Mouse (Mus musculus) spleen, adult 12 weeks (tissue): ENCODE measurements around the gene Mtrr.

Source experiments
- DNase-seq: peaks from one replicate; pipeline ENCODE4 v3.0.0; 2022; ENCODE audit warnings: low spot score

The Mtrr gene

DNA sequence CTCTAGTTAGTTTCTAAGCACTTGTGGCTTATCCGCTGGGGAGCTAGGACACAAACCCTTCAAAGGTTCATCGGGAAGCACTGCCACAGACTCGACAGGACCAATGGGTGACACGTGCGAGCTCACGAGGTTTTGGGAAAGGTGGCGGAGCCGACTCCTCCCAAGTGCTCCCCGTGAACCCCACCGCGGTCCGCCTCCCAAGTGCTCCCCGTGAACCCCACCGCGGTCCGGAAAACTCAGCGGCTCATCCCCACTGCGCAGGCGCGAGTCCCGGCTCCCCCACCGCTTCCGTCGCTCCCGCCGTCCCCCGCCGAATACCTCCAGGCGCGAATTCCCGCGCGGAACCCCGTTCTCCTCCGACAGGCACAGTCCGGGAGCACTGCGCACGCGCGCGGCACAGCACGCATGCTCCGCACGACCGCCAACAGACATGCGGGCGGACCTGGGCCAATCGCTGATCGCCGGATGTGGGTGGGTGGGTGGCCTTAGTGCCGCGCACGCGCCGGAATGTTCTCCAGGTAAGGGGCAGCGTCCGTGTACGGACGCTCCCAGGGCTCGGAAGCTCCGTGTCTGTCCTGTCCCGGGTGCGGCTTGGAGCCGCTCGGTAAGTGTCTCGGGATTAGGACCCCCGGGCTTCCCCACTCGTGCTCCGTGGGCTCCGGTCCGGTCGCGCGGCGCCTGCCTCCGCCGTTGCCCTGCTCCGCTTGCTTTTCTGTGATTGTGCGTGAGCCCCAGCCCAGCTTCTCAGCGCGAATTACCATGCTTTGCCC is at the start of gene Mtrr, which contains the start of gene Fastkd3:
TSS of gene Mtrr (minus strand) at position 403 of the 770 bp plus-strand sequence.
TSS of gene Fastkd3 (plus strand) at position 488 of the 770 bp plus-strand sequence.
- peak; percentile 84 for DNase-seq

DNA sequence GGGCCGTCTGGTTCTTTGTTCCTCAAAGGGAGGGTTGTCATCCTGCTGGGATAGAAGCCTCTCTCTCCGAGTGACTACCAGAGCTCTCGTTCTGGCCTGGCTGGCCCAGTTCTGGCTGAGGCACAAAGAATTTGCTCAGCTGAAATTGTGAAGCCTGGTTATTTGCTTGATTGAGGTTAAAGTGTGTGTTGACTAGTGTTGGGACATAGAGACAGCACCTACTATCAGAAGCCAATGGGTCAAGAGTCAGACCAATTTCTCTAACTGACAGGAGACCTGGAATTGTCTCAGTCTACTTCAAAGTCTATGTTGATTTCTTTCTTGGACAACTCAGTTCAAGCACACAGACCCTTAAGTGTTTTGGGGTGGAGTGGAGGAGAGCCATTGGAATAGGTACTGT is 45.1 kb upstream of the Mtrr start:
- DNase-seq, result no peak

DNA sequence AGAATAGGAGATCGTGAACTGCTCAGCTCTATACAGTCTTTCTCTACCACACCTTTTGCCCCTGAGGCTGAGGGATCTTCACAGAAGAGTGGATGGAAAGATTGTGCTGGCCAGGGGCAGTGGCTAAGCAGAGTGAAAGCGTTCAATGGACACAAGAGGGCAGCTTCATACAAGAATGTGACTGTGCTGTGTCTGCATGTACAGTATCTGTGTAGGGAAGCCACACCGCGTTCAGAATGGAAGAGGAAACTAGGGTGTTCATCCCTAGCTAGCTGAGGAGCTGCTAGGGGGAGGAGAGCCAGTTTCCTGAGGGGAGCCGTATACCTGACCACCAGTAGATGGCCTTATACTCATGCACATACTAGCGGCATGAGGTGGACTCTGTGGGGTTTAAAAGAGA is 40.8 kb upstream of the Mtrr start:
- DNase-seq, result no peak

DNA sequence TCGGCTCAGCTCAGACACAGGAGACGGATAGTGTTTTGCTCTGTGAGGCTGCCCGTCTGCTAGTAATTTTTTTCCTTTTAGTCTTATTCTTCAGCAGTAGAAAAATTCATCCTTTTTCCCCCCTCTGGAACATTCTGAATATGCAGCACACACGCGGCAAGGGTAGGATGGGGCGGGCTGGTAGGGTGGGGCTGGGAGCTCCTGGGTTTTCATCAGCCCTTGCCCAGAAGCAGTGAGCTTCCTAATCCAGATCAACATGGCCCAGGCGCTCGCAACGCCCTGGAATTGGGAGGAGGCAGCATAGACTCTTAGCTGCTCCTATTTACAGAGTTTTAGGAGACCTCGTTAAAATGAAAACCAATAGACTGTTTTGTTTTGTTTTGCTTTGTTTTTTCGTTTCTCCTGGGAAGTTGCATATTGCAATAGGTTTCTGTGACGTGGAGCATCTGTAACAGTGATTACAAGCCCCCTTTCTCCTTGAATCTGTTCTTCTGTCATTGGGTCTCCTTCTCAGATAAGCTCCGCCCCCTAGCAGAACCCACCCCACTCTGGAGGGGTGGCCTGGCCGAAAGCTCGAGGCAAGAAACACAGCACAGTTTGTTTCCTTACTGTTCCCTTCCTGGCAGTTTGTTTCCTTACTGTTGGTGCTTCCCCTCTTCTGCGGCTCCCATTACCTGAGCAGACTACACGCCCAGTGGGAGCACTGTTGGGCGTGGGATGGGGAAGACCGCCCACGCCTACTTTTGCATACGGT is 25.9 kb upstream of the Mtrr start:
- no peak for DNase-seq

DNA sequence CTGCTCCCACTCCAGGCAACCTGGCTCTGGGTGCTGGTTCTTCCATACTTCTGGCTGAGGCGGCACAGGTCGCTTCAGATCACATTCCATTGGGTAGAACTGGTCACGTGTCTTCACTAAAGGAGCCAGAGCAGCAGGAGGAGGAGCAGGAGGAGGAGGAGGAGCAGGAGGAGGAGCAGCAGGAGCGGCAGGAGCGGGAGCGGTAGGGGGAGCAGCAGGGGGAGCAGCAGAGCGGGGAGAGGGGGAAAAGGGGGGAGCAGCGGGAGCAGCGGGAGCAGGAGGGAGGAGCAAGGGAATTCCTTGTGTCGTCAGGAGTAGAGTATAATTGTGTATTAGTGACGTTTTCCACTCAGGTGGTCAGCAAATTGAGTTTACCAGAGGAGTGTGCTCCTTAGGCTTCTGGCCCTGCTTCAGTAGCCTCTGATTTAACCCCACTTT is 23.8 kb upstream of the Mtrr start:
- no peak for DNase-seq

DNA sequence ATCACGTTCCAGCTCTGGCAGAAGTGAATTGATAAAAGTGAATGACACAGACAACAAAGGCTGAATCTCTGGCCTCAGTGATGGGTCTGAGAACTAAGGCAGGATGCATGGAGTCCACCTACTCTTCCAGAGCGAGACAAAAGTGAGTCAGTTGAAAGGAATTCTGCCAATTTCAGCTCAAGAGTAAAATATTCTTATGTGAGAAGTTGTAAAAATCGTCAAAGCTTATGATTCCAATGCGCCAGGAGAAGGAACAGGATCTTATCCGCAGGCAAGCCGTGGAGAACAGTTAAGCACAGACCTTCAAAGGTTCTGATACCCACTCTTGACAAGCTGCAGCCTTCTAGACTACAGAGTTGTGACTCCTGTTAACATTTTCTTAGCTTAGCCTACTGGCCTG is 21.1 kb upstream of the Mtrr start:
- no peak for DNase-seq

DNA sequence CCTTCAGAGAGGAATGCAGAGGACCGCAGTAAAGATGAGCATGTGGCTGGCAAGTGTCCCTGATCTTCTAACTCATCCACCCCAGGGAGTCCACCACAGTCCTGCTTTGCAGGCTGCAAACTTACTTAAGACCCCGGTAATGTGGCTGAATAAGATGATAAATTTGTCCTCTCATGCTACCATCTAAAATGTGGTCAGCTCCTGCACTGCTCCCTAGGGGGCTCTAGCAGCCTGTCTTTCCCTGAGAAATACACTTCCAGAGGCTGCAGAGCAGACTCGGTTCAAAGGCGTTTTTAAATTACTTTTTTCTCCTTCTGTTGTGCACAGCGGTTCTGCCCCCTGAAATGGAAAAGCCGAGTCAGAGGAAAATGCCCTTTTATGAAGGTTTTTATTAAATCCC is 19.2 kb upstream of the Mtrr start:
- DNase-seq, result no peak

DNA sequence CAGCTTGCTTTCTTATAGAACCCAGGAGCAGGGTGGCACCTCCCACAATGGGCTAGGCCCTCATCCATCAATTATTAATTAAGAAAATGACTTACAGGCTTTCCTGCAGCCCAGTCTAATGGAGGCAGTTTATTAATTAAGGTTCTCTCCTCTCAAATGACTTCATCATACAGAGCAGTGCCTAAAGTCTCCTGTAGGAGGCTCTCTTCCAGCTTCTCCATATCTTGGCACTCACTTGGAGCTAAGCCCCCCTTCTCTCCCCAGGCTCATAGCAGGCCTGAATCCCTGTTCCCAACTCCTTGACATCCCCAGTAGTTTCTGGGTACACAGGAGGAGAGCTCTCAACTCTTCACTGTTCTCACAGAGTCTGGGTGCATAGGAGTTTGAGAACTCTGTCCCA is 17.0 kb upstream of the Mtrr start:
- DNase-seq, result no peak

DNA sequence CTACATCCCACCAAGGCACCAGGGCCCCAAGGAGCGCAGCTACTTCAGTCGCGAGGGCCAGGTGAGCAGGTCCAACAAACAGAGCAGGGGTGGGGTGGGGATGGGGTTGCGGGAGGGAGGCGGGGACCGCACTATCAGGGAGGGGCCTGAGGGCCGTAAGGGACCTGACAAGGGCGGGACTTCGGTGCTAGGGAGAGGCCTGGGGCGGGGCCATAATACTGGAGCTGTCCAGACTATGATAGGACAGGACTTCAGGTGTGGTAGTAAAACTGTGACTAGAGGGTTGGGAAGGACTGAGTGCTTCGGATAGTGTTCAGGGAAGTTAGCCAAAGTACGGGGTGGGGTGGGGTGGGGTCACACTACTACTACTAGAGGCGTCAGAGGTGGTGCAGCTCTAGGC is 15.7 kb upstream of the Mtrr start:
- DNase-seq, result peak; percentile 4

DNA sequence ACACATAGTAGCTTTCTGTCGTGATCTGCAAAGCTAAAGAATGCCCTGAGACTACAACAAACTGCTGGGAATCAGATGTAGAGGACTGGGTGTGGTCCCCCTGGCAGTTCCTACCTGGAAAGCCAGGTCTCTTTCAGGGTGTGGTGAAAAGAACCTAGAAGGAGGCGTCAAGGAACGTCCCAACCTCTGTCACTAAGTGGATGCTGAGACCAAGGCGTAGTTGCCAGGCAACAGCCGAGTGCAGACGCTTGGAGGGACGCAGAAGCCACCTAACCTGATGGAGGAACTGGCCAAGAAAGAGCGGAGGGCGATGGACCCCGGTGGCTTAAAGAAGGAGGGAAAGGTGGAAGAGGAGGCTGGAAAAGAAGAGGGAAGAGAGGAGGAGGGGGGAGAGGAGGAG is 15.2 kb upstream of the Mtrr start, which contains the start of gene 1700001L19Rik:
TSS of gene 1700001L19Rik (plus strand) at position 223 of the 400 bp plus-strand sequence.
- DNase-seq, result no peak

DNA sequence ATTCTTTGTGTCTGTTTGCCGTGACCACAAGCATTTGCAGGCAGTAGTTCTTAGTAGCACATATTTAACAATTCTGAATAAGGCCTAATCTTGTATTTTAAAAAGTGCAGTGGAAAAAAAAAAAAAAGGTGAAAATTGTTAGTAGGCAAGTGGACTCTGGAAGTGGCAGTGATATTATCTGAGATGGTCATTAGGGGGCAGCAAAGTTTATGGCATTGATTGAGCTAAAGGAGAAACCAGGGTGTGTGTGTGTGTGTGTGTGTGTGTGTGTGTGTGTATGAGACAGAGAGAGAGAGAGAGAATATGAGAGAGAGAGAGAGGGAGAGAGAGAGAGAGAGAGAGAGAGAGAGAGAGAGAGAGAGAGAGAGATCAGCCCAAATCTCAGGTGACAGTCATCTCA is 11.8 kb upstream of the Mtrr start:
- no peak for DNase-seq

DNA sequence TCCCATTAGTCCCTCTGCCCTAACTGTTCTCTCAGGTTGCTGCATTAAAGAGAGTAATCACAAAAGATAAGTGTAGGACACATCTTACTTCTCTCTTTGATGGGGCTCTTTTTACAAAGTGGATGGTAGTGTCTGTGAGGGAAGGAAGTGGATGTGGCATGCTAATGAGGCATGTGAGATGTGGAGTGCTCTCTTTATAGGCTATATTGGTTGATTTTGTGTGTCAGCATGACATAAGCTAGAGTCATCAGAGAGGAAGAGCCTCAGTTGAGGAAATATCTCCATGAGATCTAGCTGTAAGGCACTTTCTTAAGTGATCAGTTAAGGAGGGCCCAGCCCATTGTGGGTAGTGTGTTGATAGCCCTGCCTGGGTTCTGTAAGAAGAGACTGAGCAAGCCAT is 6.4 kb upstream of the Mtrr start:
- no peak for DNase-seq

DNA sequence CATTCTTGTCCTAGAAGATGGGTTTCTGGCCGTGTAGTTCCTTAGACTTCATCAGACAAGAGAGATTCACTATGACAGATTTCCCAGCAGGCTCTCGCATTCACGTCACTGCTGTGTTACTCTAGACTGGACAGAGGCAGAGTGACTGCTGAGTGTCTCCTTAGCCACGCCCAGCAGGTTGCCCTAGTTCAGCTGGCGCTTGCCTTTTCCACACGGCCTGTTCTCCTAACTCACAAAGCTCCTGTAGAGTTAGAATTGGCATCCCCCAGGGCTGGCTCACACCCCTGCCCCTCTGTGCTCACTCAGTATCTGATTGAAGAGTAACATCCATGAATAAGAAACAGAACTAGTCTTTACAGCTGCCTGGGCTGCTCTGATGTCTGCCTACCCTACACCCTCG is 3.5 kb upstream of the Mtrr start:
- DNase-seq, result no peak

DNA sequence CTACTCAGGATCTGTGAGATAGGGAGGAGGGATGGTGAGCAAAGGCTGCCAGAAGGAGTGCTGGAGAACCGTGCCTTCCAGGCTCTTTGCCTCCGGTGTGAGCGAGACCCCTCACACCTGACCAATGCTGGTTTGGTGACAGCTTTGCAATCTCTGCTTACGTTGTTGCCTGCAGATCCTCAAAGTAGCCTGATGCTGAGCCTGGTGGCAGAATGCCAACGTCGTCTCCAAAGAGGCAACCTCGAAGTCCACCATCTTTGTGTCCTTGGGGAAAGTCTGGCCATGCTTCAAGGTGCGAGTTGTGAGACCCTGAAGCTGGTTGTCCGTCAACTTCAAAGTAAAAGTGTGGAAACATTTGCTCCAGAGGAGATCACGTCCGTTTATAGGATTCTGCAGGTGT is 2.0 kb upstream of the Mtrr start:
- no peak for DNase-seq

DNA sequence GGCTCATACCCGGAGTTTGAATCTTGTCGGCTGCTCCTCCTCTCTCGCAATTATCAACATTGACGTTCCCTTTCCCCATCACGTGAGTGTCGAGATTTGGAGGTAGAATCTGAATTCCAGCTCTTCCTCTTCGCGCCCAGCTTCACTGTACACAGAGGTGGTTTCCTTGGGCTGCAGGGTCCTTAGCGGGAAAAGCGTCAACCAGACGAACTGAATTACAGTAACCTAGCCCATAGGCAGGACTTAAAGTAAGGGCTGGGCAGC is 500 bp upstream of the Mtrr start:
- DNase-seq, result no peak

DNA sequence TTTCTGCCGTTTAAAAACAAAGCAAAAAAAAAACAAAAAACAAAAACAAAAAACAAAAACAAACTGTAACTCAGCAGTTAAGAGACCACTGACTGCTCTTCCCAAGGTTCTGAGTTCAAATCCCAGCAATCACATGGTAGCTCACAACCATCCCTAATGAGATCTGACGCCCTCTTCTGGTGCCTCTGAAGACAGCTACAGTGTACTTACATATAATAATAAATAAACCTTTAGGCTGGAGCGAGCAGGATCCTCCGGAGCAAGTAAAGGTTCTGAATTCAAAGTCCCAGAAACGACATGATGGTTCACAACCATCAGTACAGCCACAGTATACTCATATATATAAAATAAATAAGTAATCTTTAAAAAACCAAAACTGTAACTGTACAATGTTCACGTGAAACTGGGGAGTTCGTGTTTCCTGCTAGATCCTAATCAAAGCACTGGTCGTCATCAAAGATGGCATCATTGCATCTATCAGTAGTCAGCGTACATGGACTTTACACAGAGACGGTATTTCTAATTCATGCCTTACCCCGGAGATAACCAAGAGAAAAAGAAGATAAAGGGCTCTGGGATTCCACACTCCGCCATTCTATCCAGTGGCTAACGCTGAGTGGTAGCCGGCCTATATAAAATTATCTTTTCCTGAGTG is 736 bp downstream of the Mtrr start:
- DNase-seq, result no peak

DNA sequence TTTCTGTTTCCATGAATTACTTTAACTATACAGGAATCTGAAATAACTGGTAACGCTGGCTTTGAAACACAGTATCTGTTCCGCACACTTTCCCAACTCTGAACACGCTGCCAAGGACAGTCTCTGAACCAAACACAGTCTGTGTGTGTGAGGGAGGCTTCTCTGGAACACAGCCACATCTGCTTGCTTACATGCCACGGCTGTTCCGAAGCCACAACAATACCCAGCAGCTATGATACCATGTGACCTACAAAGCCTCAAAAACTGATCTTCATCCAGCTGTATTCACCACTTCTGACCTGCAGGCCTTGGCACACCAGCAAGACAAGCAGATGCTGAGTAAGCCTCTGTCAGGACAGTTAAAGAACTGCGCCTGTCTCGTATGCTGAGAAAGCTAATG is 4.0 kb downstream of the Mtrr start:
- DNase-seq, result no peak

DNA sequence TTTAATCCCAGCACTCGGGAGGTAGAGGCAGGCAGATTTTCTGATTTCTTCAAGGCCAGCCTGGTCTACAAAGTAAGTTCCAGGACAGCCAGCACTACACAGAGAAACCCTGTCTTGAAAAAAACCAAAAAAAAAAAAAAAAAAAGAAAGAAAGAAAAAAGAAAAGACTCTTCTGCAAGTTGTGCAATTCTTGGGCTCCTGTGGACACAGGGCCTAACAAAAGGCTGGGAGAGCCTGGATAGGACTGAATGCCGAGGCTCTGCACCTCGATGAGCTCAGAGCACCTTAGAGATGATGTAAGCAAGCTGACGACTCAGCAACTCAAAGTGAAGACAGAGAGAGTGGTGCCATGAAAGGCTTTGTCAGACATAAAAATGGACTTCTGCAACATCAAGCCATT is 7.6 kb downstream of the Mtrr start:
- DNase-seq, result no peak

DNA sequence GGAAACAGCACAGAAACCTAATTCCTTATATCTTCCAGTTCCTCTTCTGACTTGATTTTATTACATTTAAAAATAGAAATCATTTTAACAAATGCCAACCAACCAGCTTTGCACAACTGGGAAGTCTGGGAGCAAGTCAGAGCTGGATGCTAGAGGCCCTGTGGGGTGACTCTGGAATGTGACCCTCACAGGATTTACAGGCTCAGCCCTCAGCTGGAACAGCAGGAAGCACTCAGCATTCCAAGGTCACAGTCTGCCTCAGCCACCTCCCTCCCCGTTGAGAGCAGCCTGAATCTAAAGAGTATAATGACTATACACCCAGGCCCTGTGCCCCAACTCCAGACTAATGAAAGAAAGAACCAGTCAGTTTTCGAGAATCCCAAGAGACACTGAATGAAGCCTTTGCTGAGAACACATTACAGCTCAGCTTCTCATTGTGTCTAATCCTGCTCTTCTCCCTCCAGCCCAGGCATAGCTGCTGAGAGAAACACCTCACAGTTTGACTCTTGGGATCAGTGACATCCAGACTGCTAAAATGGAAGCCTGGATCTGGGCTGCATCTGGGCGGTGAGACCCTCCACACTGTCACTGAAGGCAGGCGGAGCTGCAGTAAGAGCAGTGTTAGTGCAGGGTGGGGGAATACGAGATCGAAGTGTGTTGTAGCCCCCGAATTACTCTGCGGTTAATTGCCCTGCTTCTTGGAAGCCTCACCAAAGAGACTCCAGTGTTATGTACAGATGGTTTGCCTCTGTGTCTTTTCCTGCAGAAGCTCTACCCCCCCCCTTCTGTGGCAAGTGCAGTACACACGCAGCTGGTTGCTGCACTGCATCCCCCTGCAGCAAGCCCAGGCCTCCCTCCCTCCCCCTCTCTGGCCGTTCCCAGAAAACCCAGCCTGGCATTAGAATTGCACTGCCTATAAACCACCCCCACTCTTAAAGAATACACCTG is 8.7 kb downstream of the Mtrr start:
- DNase-seq, result no peak

DNA sequence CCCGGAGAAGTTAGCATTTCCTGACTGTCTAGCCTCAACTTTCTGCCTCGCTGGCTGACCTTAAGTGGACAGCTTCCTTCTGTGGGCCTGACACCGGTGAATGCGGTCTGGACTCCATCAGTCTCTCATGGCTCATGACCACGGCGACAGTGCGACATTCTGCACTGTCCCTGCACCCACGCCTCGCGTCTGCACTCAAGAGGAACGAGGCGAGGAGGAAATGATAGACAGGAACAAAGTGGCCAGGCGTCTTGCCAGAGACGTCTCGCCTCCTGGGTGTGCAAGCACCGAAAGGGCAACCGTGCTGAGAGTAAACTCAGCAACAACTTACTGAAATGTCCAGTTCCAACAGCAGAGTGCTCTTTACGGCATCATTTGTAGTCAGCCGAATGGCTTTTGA is 9.7 kb downstream of the Mtrr start:
- DNase-seq, result no peak

DNA sequence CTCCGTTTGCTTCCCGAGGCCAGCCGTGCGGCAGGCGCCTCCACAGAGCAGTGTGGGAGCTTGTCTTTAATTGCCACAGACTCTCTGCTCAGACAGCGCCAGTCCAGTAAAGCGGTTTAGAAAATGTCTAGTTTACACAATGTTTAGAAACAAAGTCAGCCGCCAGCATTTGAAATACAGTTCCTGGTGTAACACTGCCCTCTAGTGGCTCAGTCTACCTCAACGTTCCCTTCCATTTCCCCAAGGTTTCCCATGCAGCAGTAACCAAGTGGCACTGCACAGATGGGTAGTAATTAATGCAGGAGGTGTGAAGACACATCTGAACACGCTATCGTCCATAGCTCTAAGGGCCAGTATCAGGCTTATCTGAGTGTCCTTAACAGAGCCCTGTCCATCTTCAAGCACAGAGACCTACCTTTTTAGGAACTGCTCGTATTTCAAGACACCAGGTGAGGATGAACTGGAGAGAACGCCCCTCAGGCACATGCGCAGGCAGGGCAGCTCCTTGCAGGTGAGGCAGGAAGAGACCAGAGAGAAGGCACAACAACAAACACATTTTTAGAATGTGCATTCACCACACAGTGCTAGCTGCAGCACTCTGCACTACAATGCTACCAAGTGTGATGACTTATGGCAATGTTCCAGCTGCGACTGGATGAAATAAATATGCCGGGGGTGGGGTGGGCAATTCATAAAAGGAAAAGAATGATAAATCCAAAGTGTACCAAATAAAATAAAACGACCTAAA is 12.2 kb downstream of the Mtrr start:
- DNase-seq, result no peak
